Mouse (Mus musculus): ENCODE measurements around the gene Gucy2g. TPM values are rescaled to one million over a fixed set of nuclear protein-coding genes. Genes with fewer than 3 reads are reported as not detected.
"Not testable (repeated sequence)": the region's sequence is repeated elsewhere in the genome, so short reads cannot be mapped to it uniquely, and the experiment has no call there.

The Gucy2g gene
- polyA plus RNA-seq, 1 experiment from 2014 or later: not detected

DNA sequence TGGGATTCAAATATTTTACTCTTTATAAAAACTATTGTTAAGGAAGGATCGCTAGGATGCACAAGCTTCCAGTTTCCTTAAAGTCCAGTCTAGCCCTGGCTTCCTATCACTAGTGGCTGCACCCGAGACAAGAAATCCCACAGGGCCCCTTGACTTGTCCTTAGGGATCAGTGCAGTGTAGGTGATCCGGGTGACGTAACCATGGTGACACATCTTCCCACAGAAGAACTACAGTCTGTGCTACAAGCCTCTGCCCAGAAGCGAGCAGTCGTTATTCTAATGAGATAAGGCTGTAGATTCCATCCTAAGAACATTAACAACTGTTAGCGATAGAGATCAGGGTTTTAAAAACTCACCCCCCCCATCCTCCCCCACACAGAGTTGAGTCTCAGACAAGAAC, 56.0 kb downstream of the Gucy2g start:
- Histone ChIP-seq H3K4me3 (replicated peaks) (no peak overlapping the region), H3K4me2 (no peak overlapping the region), H3K36me3 (replicated peaks) (no peaks in the 10 kb centered on the region), H3K4me1 (replicated peaks) (0 out of 2 replicates have a peak, but pooled peaks cover 2% of the 10 kb centered on the region), H3K9ac (no peak overlapping the region), H3K9me3 (replicated peaks) (no peaks in the 10 kb centered on the region), H3K27ac (replicated peaks) (no peak overlapping the region), H3K27me3 (no peaks in the 10 kb centered on the region)
- ATAC-seq (ENCODE audit: insufficient read depth): no peak
- WGBS (ENCODE audit: insufficient replicate concordance): 66% methylated on average over 7 of the region's 7 CpGs

DNA sequence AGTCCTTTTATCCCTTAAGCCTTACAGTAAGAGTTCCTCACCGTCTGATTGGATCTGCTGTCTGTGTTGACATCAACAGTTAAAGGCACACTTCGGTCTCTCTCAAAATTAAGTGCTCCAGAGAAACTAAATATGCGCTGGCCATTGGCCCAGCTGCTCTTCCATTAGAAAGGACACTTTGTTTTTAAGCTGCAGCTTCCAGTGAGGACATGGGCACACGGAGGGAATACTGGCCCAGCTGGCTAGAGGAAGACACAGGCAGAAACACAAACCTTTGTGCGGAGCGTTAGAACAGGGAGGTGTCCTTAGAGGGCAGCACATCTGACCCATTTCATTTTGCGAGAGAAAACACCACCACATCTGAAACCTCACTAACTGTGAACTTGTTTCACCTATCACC, 56.6 kb downstream of the Gucy2g start:
- H3K36me3 ChIP-seq (replicated peaks): no peaks in the 10 kb centered on the region
- H3K27ac ChIP-seq (replicated peaks): no peak overlapping the region
- WGBS (ENCODE audit: insufficient replicate concordance): 63% methylated on average over 7 of the region's 7 CpGs
- H3K27me3 ChIP-seq: no peaks in the 10 kb centered on the region
- no peak for ATAC-seq (ENCODE audit: insufficient read depth)
- no peaks in the 10 kb centered on the region for H3K4me1 ChIP-seq (replicated peaks)
- H3K4me2 ChIP-seq: no peak overlapping the region
- H3K9me3 ChIP-seq (replicated peaks): no peaks in the 10 kb centered on the region
- no peak overlapping the region for H3K4me3 ChIP-seq (replicated peaks)
- H3K9ac ChIP-seq: no peak overlapping the region

DNA sequence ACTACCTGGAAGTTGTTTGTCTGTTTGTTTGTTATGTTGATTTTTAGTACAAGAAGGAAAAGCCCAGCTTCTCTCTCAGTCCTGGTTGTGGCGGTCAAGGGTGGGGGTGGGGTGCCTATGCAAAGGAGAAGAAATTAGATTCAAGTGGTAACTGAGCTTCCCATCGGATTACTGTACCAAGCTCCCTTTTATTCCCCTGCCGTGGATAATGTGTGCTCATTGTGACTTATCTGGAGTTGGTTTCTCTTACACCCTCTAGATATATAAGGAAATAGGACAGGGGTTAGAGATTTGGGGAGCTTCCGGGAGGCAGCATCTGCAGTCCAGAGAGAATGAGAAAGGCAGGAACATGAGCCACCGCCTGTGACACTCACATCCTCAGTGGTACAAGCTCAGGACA, 60.6 kb downstream of the Gucy2g start, which contains the start of gene Tectb:
Gene Tectb (plus strand): TSS at position 301 of the 400 bp plus-strand sequence.
- H3K4me2 ChIP-seq: no peak within 1 kb of the TSS
- H3K9me3 ChIP-seq (replicated peaks): no peaks in the 10 kb centered on the region
- 63% methylated on average over 5 of the region's 5 CpGs for WGBS (ENCODE audit: insufficient replicate concordance)
- no peak within 1 kb of the TSS for H3K9ac ChIP-seq
- H3K4me1 ChIP-seq (replicated peaks): no peaks in the 10 kb centered on the region
- H3K27me3 ChIP-seq: no peaks in the 10 kb centered on the region
- H3K36me3 ChIP-seq (replicated peaks): no peaks in the 10 kb centered on the region
- no peak within 1 kb of the TSS for H3K4me3 ChIP-seq (replicated peaks)
- no peak for ATAC-seq (ENCODE audit: insufficient read depth)
- no peak within 1 kb of the TSS for H3K27ac ChIP-seq (replicated peaks)

DNA sequence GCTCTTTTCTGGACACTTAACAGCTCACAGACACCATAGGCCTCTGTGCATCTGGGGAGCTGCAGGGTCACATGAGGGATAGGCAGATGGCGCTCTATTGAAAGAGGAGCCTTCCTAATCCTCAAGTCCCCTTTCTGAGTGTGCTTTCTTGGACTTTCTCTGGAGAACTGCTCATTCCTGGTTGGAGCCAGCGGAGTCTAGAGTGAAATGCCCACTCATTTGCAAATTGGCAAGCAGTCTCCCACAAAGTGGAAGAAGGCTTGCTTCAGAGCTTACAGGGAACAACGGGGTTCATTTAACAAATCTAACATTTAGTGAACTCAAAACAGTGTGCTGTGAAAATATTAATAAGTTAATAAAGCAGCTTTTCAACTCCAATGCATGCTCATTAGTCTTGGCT, 63.9 kb downstream of the Gucy2g start:
- no peaks in the 10 kb centered on the region for H3K36me3 ChIP-seq (replicated peaks)
- no peaks in the 10 kb centered on the region for H3K4me1 ChIP-seq (replicated peaks)
- 64% methylated on average over 3 of the region's 3 CpGs for WGBS (ENCODE audit: insufficient replicate concordance)
- H3K9me3 ChIP-seq (replicated peaks): no peaks in the 10 kb centered on the region
- H3K4me3 ChIP-seq (replicated peaks): no peak overlapping the region
- no peak overlapping the region for H3K9ac ChIP-seq
- H3K4me2 ChIP-seq: no peak overlapping the region
- H3K27me3 ChIP-seq: no peaks in the 10 kb centered on the region
- ATAC-seq (ENCODE audit: insufficient read depth): no peak
- H3K27ac ChIP-seq (replicated peaks): no peak overlapping the region

DNA sequence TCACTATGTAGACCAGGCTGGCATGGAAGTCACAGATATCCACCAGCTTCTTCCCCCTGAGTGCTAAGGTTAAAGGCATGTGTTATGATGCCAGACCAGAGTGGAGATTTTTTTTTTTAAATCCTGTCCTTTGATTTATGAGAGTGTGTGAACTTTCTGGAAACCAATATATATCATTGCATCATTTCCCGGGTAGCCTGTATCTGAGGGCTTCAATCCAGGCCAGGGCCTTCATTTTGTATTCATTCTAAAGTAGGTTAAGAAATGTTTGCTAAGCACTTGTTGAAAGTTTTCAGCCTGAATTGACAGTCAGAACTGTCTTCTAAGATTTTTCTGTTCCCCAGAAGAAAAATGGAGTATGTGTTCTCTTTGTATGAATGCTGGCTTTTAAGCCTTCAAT, 69.5 kb downstream of the Gucy2g start:
- no peaks in the 10 kb centered on the region for H3K27me3 ChIP-seq
- H3K9ac ChIP-seq: no peak overlapping the region
- no peaks in the 10 kb centered on the region for H3K9me3 ChIP-seq (replicated peaks)
- 36% methylated on average over 1 of the region's 1 CpGs for WGBS (ENCODE audit: insufficient replicate concordance)
- no peak overlapping the region for H3K4me2 ChIP-seq
- ATAC-seq (ENCODE audit: insufficient read depth): no peak
- H3K27ac ChIP-seq (replicated peaks): no peak overlapping the region
- H3K36me3 ChIP-seq (replicated peaks): no peaks in the 10 kb centered on the region
- no peaks in the 10 kb centered on the region for H3K4me1 ChIP-seq (replicated peaks)
- H3K4me3 ChIP-seq (replicated peaks): no peak overlapping the region

DNA sequence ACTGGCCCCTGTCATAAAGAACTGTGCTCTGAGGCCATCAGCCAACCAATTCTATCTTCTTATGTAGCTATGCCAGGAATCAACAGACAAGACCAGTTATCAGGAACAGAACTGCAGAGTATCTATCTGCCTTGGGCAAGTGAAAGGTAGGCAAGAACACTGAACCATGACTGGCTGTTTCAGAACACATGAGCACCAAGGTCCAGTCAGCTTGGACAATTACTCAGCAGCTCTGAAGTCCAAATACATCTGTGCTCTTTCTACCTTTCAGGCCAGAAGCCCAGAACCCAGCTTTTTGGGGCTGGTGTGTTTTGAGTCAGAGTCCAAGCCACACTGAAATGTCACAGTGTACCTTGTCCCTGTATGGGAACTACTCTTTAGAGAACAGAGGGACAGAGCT, 70.6 kb downstream of the Gucy2g start:
- no peak overlapping the region for H3K27ac ChIP-seq (replicated peaks)

DNA sequence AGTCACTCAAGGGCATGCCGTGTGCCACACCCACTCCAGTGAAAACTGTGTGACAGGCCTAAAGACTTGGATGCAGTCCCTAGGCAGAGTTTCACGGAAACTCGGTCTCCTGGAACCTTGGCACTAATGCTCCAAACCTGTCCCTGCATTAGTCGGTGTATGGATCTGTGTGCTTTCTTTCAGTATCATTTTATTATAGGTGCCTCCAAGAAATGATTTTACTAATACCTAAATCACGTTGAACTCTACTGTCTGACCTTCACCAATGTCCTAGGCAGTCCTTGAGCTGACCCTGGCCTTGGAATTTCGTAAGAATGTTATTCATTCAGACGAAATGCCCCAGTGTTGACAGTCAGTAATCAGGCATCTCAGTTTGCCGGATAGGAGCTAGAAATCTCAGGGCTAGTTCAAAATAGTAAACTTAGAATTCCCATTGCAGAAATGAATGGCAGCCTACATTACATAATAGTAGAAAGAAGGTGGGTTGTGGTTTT, 71.8 kb downstream of the Gucy2g start:
- not testable (repeated sequence) for H3K9me3 ChIP-seq (replicated peaks); H3K27me3 ChIP-seq; H3K9ac ChIP-seq; H3K27ac ChIP-seq (replicated peaks); H3K4me1 ChIP-seq (replicated peaks); H3K4me3 ChIP-seq (replicated peaks); H3K4me2 ChIP-seq; H3K36me3 ChIP-seq (replicated peaks); ATAC-seq (ENCODE audit: insufficient read depth)
- 64% methylated on average over 8 of the region's 8 CpGs for WGBS (ENCODE audit: insufficient replicate concordance)

More for the DNA sequence above, 70.6 kb downstream of the Gucy2g start:
- Histone ChIP-seq H3K4me3 (replicated peaks) (no peak overlapping the region), H3K9ac (no peak overlapping the region), H3K9me3 (replicated peaks) (no peaks in the 10 kb centered on the region), H3K27me3 (no peaks in the 10 kb centered on the region), H3K4me1 (replicated peaks) (no peaks in the 10 kb centered on the region), H3K36me3 (replicated peaks) (no peaks in the 10 kb centered on the region), H3K4me2 (no peak overlapping the region)
- no peak for ATAC-seq (ENCODE audit: insufficient read depth)

DNA sequence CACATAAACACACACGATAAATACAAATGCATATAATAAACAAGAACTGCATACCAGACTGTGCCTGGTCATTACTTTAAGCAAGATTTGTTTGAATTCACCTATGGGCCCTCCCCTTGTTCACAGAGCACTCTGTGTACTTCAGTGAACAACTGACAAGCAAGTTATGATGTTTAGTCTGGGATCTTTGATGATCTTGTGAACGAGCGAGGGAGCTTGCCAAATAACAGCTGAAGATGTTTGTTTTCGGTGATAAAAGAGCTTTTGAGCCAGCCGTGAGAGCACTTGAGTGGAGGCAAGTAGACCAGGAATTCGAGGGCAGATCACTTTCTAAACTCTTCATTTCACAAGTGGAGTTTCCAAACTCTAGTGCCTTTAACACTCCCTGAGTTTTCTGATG, 72.7 kb downstream of the Gucy2g start:
- Histone ChIP-seq H3K27ac (replicated peaks) (no peak overlapping the region), H3K4me2 (no peak overlapping the region), H3K27me3 (no peaks in the 10 kb centered on the region), H3K36me3 (replicated peaks) (no peaks in the 10 kb centered on the region), H3K9ac (no peak overlapping the region), H3K9me3 (replicated peaks) (no peaks in the 10 kb centered on the region), H3K4me3 (replicated peaks) (no peak overlapping the region), H3K4me1 (replicated peaks) (no peaks in the 10 kb centered on the region)
- no peak for ATAC-seq (ENCODE audit: insufficient read depth)
- 61% methylated on average over 6 of the region's 6 CpGs for whole genome bisulfite sequencing (ENCODE audit: insufficient replicate concordance)

DNA sequence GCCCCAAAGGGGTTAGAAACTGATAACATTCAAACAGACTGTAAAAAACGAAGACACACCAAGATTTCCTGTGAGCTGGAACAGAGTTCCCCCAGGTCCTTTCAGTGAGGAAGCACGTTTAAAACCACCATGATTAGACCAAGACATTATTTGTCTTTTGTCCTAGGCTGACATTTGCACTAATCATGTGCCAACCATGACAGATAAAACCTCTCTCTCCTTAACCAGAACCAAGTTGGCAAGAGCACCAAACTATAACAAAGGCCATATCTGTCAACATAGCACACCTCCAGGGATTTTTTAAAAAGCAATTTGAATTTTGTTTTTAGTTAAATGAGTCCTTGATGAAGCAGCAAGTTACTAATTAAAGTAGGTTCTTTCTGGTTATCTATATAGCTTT, 73.3 kb downstream of the Gucy2g start:
- Histone ChIP-seq H3K36me3 (replicated peaks) (no peaks in the 10 kb centered on the region), H3K9ac (no peak overlapping the region), H3K4me2 (no peak overlapping the region), H3K27ac (replicated peaks) (no peak overlapping the region), H3K27me3 (no peaks in the 10 kb centered on the region), H3K9me3 (replicated peaks) (no peaks in the 10 kb centered on the region), H3K4me3 (replicated peaks) (no peak overlapping the region), H3K4me1 (replicated peaks) (no peaks in the 10 kb centered on the region)
- 19% methylated on average over 2 of the region's 2 CpGs for WGBS (ENCODE audit: insufficient replicate concordance)
- ATAC-seq (ENCODE audit: insufficient read depth): no peak

DNA sequence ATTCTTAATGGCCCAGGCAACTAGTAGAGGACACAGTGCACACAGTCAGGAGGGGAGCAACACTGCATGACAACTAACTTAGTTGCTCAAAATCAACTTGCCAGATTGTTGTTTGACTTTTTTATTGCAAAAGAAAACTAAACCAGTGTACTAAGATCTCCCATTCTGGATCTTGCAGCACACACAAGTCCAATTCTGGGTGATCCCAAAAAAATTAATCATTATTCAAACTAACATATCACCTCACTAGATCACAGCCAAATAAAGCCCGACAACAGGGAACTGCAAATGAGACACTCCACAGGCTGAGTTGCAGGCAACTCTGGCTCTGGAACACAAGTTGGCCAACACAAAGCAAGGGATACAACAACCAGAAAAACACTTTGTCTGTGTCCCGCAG, 74.3 kb downstream of the Gucy2g start:
- H3K27me3 ChIP-seq: no peaks in the 10 kb centered on the region
- no peak overlapping the region for H3K27ac ChIP-seq (replicated peaks)
- H3K4me3 ChIP-seq (replicated peaks): no peak overlapping the region
- no peak overlapping the region for H3K4me2 ChIP-seq
- H3K9ac ChIP-seq: no peak overlapping the region
- H3K4me1 ChIP-seq (replicated peaks): no peaks in the 10 kb centered on the region
- ATAC-seq (ENCODE audit: insufficient read depth): no peak
- no peaks in the 10 kb centered on the region for H3K9me3 ChIP-seq (replicated peaks)
- WGBS (ENCODE audit: insufficient replicate concordance): 75% methylated on average over 2 of the region's 2 CpGs
- no peaks in the 10 kb centered on the region for H3K36me3 ChIP-seq (replicated peaks)

DNA sequence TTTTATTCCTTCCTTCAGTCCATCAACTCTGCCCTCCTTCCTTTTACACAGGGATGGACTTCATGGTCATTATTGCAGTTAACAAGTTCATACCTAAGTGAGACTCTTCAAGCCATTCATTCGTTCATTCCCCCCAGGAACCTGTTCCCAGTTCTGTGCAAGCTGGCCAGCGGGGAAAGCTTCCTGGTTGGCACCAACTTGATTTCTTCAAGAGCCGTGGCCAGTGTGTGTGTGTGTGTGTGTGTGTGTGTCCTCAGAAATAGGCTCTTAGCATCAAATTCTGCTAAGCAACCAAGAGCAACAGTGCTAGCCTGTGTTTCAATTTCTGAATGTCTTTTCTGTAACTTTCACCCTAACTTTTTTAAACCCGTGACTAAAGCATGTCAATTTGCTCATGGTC, 75.1 kb downstream of the Gucy2g start:
- H3K9ac ChIP-seq: no peak overlapping the region
- no peak overlapping the region for H3K4me3 ChIP-seq (replicated peaks)
- H3K27me3 ChIP-seq: no peaks in the 10 kb centered on the region
- H3K4me2 ChIP-seq: no peak overlapping the region
- no peak overlapping the region for H3K27ac ChIP-seq (replicated peaks)
- H3K36me3 ChIP-seq (replicated peaks): no peaks in the 10 kb centered on the region
- no peaks in the 10 kb centered on the region for H3K9me3 ChIP-seq (replicated peaks)
- no peak for ATAC-seq (ENCODE audit: insufficient read depth)
- WGBS (ENCODE audit: insufficient replicate concordance): 48% methylated on average over 4 of the region's 4 CpGs
- H3K4me1 ChIP-seq (replicated peaks): no peaks in the 10 kb centered on the region

DNA sequence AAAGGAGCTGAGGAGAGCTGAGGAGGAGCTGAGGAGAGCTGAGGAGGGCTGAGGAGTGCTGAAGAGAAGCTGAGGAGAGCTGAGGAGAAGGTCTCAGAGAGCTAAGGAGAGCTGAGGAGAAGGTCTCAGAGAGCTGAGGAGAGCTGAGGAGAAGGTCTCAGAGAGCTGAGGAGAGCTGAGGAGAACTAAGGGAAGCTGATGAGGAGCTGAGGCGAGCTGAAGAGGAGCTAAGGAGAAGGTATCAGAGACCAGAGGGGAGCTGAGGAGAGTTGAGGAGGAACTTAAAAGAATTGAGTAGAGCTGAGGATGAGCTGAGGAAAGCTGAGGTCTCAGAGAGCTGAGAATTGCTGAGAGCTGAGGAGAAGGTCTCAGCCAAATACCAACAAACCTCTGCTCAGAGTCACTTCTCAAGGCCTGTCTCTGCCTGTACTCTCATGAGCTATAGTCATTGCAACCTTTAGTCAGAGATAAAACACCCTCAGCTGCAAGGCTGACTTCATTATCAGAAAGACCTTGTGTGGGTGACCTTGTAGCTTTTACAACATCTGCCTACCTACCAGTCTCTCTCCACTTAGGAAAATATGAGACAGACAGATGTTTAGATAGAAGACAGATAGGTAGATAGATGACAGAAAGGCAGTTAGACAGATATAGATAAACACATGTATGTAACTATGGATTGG, 75.7 kb downstream of the Gucy2g start:
- no peak for ATAC-seq (ENCODE audit: insufficient read depth)
- Histone ChIP-seq H3K9me3 (replicated peaks) (no peaks in the 10 kb centered on the region), H3K4me1 (replicated peaks) (no peaks in the 10 kb centered on the region), H3K27ac (replicated peaks) (no peak overlapping the region), H3K36me3 (replicated peaks) (no peaks in the 10 kb centered on the region), H3K4me3 (replicated peaks) (no peak overlapping the region), H3K27me3 (no peaks in the 10 kb centered on the region), H3K9ac (no peak overlapping the region), H3K4me2 (no peak overlapping the region)
- WGBS (ENCODE audit: insufficient replicate concordance): 48% methylated on average over 1 of the region's 1 CpGs

All from liver, embryonic 15.5 days (tissue).